Mouse (Mus musculus): ENCODE measurements around the gene Dhrs7c.

DNA sequence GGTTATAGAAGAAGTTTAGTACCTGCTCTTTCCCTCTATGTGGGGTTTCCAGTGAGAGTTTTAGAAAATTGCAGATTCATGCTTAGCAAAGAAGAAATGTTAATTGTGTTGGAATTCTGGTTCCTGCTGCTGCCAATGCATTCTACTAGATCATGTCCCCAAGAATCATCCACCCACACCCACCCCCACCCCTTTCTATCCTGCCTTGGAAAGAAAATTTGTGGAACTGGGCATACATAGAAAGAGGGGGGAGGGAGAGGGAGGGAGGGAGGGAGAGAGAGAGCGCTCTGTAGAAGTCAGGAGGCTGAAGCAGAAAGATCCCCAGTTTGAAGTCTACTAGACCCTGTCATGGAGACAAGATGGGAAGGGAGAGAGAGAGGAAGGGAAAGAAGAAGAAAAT is 41.7 kb upstream of the Dhrs7c start:
- TF ChIP-seq CTCF (IDR thresholded peaks at IDR 0.05; ENCODE audit: borderline replicate concordance, insufficient read depth, low read length) (no peak), POLR2A (IDR thresholded peaks at IDR 0.05; ENCODE audit: low read depth, low read length) (no peak)

Data from embryonic fibroblast, embryonic 13.5 days (primary cell).